Mouse (Mus musculus): ENCODE data around the gene Dohh. TPM values are rescaled to one million over a fixed set of nuclear protein-coding genes. Genes with fewer than 3 reads are reported as not detected.

Gene Dohh
- total and polyA plus RNA-seq, 3 experiments, result 78.2 to 131 (median 81.7) TPM

DNA sequence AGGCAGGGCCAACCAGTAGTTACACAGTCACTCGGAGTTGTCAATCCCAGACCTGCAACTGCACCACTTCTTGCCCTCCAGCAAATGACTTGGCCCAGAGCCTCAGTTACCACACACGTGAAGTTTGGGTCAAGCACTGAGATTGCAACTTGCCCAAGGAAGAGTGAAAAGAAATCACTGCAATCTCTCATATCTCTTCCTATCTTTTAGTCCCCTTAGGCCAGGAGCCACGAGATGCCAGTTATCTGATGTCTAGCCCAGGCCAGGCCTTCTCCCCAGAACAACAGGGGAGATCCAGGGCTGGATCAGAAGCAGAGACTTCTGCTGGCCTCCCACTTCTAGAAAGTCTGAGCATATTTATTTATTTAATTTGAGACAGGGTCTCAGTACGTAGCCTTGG lies 28.7 kb upstream of the Dohh start:
- no peak for TF ChIP-seq MYC (IDR thresholded peaks at IDR 0.05; ENCODE audit: low read depth, low read length)
- TF ChIP-seq KAT2A (IDR thresholded peaks at IDR 0.05; ENCODE audit: insufficient replicate concordance, low read length), result no peak
- TF ChIP-seq IRF4 (IDR thresholded peaks at IDR 0.05; ENCODE audit: low read depth, low read length), result no peak
- no peak for TF ChIP-seq NELFE (IDR thresholded peaks at IDR 0.05; ENCODE audit: low read depth, low read length)
- no peak for TF ChIP-seq PAX5 (IDR thresholded peaks at IDR 0.05; ENCODE audit: low read length)
- TF ChIP-seq CHD2 (IDR thresholded peaks at IDR 0.05; ENCODE audit: low read length), result no peak
- no peak for TF ChIP-seq TBP (conservative IDR thresholded peaks at IDR 0.05; ENCODE audit: low read depth, low read length)
- no peak for TF ChIP-seq GABPA (IDR thresholded peaks at IDR 0.05; ENCODE audit: insufficient replicate concordance, low read depth, low read length)
- no peak for TF ChIP-seq JUN (IDR thresholded peaks at IDR 0.05; ENCODE audit: insufficient read depth, low read depth, low read length)
- no peak for TF ChIP-seq NRF1 (IDR thresholded peaks at IDR 0.05; ENCODE audit: low read depth, low read length)
- TF ChIP-seq UBTF (IDR thresholded peaks at IDR 0.05; ENCODE audit: low read depth, low read length), result no peak
- no peak for TF ChIP-seq MAZ (IDR thresholded peaks at IDR 0.05; ENCODE audit: low read depth, low read length)
- no peak for TF ChIP-seq USF2 (conservative IDR thresholded peaks at IDR 0.05; ENCODE audit: low read depth, low read length)
- TF ChIP-seq MAX (IDR thresholded peaks at IDR 0.05; ENCODE audit: low read length), result no peak
- TF ChIP-seq TCF12 (IDR thresholded peaks at IDR 0.05; ENCODE audit: low read depth, low read length), result no peak
- TF ChIP-seq MAFK (IDR thresholded peaks at IDR 0.05; ENCODE audit: insufficient replicate concordance, low read length), result no peak
- no peak for TF ChIP-seq ZNF384 (IDR thresholded peaks at IDR 0.05; ENCODE audit: low read depth, low read length)
- TF ChIP-seq JUND (conservative IDR thresholded peaks at IDR 0.05; ENCODE audit: low read depth, low read length), result no peak
- no peak for TF ChIP-seq ZMIZ1 (IDR thresholded peaks at IDR 0.05; ENCODE audit: low read depth, low read length)
- TF ChIP-seq ELF1 (IDR thresholded peaks at IDR 0.05; ENCODE audit: low read depth, low read length), result no peak
- Histone ChIP-seq H3K9ac (ENCODE audit: insufficient read depth, low read depth) (no peak overlapping the region), H3K4me2 (ENCODE audit: insufficient read depth, low read depth, poor library complexity, severe bottlenecking) (no peak overlapping the region), H3K27me3 (replicated peaks) (no peaks in the 10 kb centered on the region), H3K9me3 (replicated peaks; ENCODE audit: low read length) (no peaks in the 10 kb centered on the region), H3K4me1 (ENCODE audit: control insufficient read depth in 1 of 2, insufficient read depth in 2 of 2) (peaks cover 22 to 65% of the 10 kb centered on the region in 2 experiments), H3K4me3 (replicated peaks in 1 of 3; ENCODE audit: low read depth in 2 of 3, low read length in 2 of 3, poor library complexity in 1 of 3) (no peak overlapping the region), H3K36me3 (replicated peaks in 1 of 2; ENCODE audit: control insufficient read depth in 1 of 2, insufficient read depth in 1 of 2, low read length in 1 of 2) (peaks cover 4 to 12% of the 10 kb centered on the region in 2 experiments), H3K27ac (ENCODE audit: insufficient read depth, low read depth) (no peak overlapping the region), H3K79me2 (replicated peaks; ENCODE audit: control insufficient read depth, extremely low read depth, insufficient read depth, poor library complexity, severe bottlenecking) (no peaks in the 10 kb centered on the region; the same call in 1 of the 2 replicates)
- dilution Hi-C loops (cut with MboI; ENCODE audit: extremely low pct_ligation_motif_present, extremely low pct_unique_long_range_greater_than_20kb, low sequenced_read_pairs), result no loop called here
- no peak for DNase-seq (ENCODE audit: extremely low read depth)
- in situ Hi-C loops (cut with MboI; ENCODE audit: low pct_ligation_motif_present, low pct_unique_long_range_greater_than_20kb, low sequenced_read_pairs), result loop anchor here (10.0 kb wide), 1 partner anchor 161 kb away; no protein-coding TSS in a partner anchor

DNA sequence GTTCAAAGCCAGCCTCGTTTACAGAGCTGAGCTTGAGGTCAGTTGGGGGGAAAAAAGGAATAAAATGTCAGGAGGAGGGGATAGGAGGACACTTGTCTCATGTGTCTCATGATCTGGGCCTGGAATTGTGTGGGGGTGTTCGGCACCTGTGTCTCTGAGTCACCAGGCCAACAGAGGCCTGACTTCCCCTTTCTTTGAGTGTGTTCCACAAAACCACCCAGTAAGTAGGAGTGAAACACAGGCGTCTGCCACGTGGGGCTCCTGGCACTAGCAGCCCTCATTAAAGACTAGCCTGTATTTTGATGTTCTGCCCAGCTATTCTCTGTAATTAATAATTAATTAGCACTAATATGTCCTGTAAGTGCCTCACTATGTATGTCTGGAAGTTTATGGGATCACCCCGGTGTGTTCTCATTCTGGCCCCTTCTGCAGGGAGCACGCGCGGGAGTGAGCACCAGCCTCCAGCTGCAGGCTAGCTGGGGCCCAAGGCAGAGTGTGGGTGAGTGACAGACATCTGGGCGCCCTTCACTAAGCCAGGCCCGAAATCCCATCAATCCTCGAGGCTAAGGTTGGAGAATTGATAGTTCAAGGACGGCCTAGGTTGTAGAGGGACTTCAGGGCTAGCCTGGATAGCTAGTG lies 27.8 kb upstream of the Dohh start:
- Histone ChIP-seq H3K9me3 (replicated peaks; ENCODE audit: low read length) (no peaks in the 10 kb centered on the region), H3K4me2 (ENCODE audit: insufficient read depth, low read depth, poor library complexity, severe bottlenecking) (peak overlapping the region; percentile 58), H3K4me1 (ENCODE audit: control insufficient read depth in 1 of 2, insufficient read depth in 2 of 2) (peaks cover 22 to 67% of the 10 kb centered on the region in 2 experiments), H3K9ac (ENCODE audit: insufficient read depth, low read depth) (peak overlapping the region; percentile 41), H3K4me3 (replicated peaks in 1 of 3; ENCODE audit: low read depth in 2 of 3, low read length in 2 of 3, poor library complexity in 1 of 3) (peak overlapping the region; percentile 27 to 92 (median 37)), H3K27ac (ENCODE audit: insufficient read depth, low read depth) (peak overlapping the region; percentile 43), H3K79me2 (replicated peaks; ENCODE audit: control insufficient read depth, extremely low read depth, insufficient read depth, poor library complexity, severe bottlenecking) (no peaks in the 10 kb centered on the region; the same call in 1 of the 2 replicates), H3K36me3 (replicated peaks in 1 of 2; ENCODE audit: control insufficient read depth in 1 of 2, insufficient read depth in 1 of 2, low read length in 1 of 2) (peaks cover 7 to 21% of the 10 kb centered on the region in 2 experiments), H3K27me3 (replicated peaks) (no peaks in the 10 kb centered on the region)
- peak; percentile 86 for DNase-seq (ENCODE audit: extremely low read depth)
- dilution Hi-C loops (cut with MboI; ENCODE audit: extremely low pct_ligation_motif_present, extremely low pct_unique_long_range_greater_than_20kb, low sequenced_read_pairs), result no loop called here
- in situ Hi-C loops (cut with MboI; ENCODE audit: low pct_ligation_motif_present, low pct_unique_long_range_greater_than_20kb, low sequenced_read_pairs), result loop anchor here (10.0 kb wide), 1 partner anchor 162 kb away; no protein-coding TSS in a partner anchor
- TF ChIP-seq IRF4 (IDR thresholded peaks at IDR 0.05; ENCODE audit: low read depth, low read length) (no peak), NRF1 (IDR thresholded peaks at IDR 0.05; ENCODE audit: low read depth, low read length) (peak; percentile 67), MXI1 (IDR thresholded peaks at IDR 0.05; ENCODE audit: low read depth, low read length) (peak; percentile 81; the same call in 1 of the 2 replicates), ETS1 (conservative IDR thresholded peaks at IDR 0.05; ENCODE audit: low read depth, low read length) (0 out of 2 replicates have a peak, but pooled peaks have one; percentile 39), TCF12 (IDR thresholded peaks at IDR 0.05; ENCODE audit: low read depth, low read length) (peak; percentile 59; the same call in 1 of the 2 replicates), POLR2A (IDR thresholded peaks at IDR 0.05; ENCODE audit: low read depth, low read length) (peak; percentile 46; the same call in 1 of the 2 replicates), ZKSCAN1 (IDR thresholded peaks at IDR 0.05; ENCODE audit: borderline replicate concordance, low read depth, low read length) (no peak), USF2 (conservative IDR thresholded peaks at IDR 0.05; ENCODE audit: low read depth, low read length) (0 out of 2 replicates have a peak, but pooled peaks have one; percentile 18), BHLHE40 (IDR thresholded peaks at IDR 0.05; ENCODE audit: low read depth, low read length) (peak; percentile 82), MEF2A (IDR thresholded peaks at IDR 0.05; ENCODE audit: borderline replicate concordance, low read depth, low read length) (0 out of 2 replicates have a peak, but pooled peaks have one; percentile 12), USF1 (IDR thresholded peaks at IDR 0.05; ENCODE audit: low read depth, low read length) (0 out of 2 replicates have a peak, but pooled peaks have one; percentile 11), MYC (IDR thresholded peaks at IDR 0.05; ENCODE audit: low read depth, low read length) (peak; percentile 97), ZNF384 (IDR thresholded peaks at IDR 0.05; ENCODE audit: low read depth, low read length) (no peak), NELFE (IDR thresholded peaks at IDR 0.05; ENCODE audit: low read depth, low read length) (no peak), TBP (conservative IDR thresholded peaks at IDR 0.05; ENCODE audit: low read depth, low read length) (0 out of 2 replicates have a peak, but pooled peaks have one; percentile 36), MAX (IDR thresholded peaks at IDR 0.05; ENCODE audit: low read length) (peak; percentile 95), MAFK (IDR thresholded peaks at IDR 0.05; ENCODE audit: insufficient replicate concordance, low read length) (no peak), SIN3A (IDR thresholded peaks at IDR 0.05; ENCODE audit: low read length) (peak; percentile 53; the same call in 1 of the 2 replicates), POLR2AphosphoS2 (IDR thresholded peaks at IDR 0.05; ENCODE audit: low read depth, low read length) (no peak)

Data from CH12.LX (cell line).